Mouse (Mus musculus) thymus, adult 2 months (tissue): ENCODE measurements around the gene Lpcat3. TPM values are rescaled to one million over a fixed set of nuclear protein-coding genes. Genes with fewer than 3 reads are reported as not detected.

Experiments used
- DNase-seq: peaks from one replicate; pipeline ENCODE4 v3.0.0; 2021
- H3K27ac ChIP-seq: fragments of 200-500 bp; 2 replicates; pipeline ENCODE4 v1.5.1; 2012; ENCODE audit warnings: low read length, control low read depth; ENCODE audit not compliant: control insufficient read depth, insufficient read depth
- H3K27me3 ChIP-seq: fragments of 200-500 bp; 2 replicates; pipeline ENCODE4 v1.6.1; 2012; ENCODE audit warnings: mild to moderate bottlenecking, low read length, moderate library complexity, mixed read lengths; ENCODE audit not compliant: control insufficient read depth, insufficient read depth
- H3K36me3 ChIP-seq: fragments of 200-500 bp; 2 replicates; pipeline ENCODE4 v1.6.1; 2012; ENCODE audit warnings: mild to moderate bottlenecking, low read length, moderate library complexity; ENCODE audit not compliant: control insufficient read depth, insufficient read depth
- H3K4me1 ChIP-seq: fragments of 200-500 bp; replicated peaks from 2 replicates; pipeline ENCODE4 v1.6.1; 2012; ENCODE audit warnings: low read length; ENCODE audit not compliant: control insufficient read depth, insufficient read depth
- H3K4me3 ChIP-seq: fragments of 200-500 bp; 2 replicates; pipeline ENCODE4 v1.5.1; 2012; ENCODE audit warnings: mild to moderate bottlenecking, low read length, control low read depth, moderate library complexity; ENCODE audit not compliant: control insufficient read depth, insufficient read depth
- CTCF ChIP-seq: fragments of 200-500 bp; IDR thresholded peaks from 2 replicates; pipeline ENCODE4 v1.5.1; 2012; ENCODE audit warnings: mild to moderate bottlenecking, control low read depth, low read length, moderate library complexity, borderline replicate concordance; ENCODE audit not compliant: control insufficient read depth, poor library complexity, insufficient read depth; ENCODE audit errors: extremely low read depth
- POLR2A ChIP-seq: fragments of 200-500 bp; IDR thresholded peaks from 2 replicates; pipeline ENCODE4 v1.6.1; 2012; ENCODE audit warnings: mild to moderate bottlenecking, low read length, control low read depth, moderate library complexity; ENCODE audit not compliant: control insufficient read depth, poor library complexity, insufficient read depth; ENCODE audit errors: extremely low read depth
- WGBS: fragments of 180-500 bp; shearing (Covaris S2); methylation state at CpG from one replicate; pipeline ENCODE4 v1.1.7; 2018; 5-methylcytosine and 5-hydroxymethylcytosine counted together
- polyA plus RNA-seq: library from polyadenylated mRNA; depleted of rRNA; stranded (reverse); fragments of >200 nt; gene quantifications from 2 replicates; pipeline ENCODE4 v1.2.3, GENCODE M21; 2012

The Lpcat3 gene
- polyA plus RNA-seq, 1 experiment, result 184 TPM

GRCm38 (mm10) chr6:124688151-124688758 is 25.4 kb downstream of the Lpcat3 start:
- Histone ChIP-seq H3K36me3 (no peaks in the 10 kb centered on the region), H3K4me1 (peaks cover 9% of the 10 kb centered on the region), H3K4me3 (no peak overlapping the region), H3K27ac (peak overlapping the region; percentile 76), H3K27me3 (no peaks in the 10 kb centered on the region)
- no peak for TF ChIP-seq POLR2A
- TF ChIP-seq CTCF, result no peak
- no peak for DNase-seq
- WGBS, result 34% methylated on average over 8 of the region's 8 CpGs

- no peak for TF ChIP-seq CTCF
- TF ChIP-seq POLR2A, result no peak
- no peaks in the 10 kb centered on the region for H3K36me3 ChIP-seq
- no peak for DNase-seq
- H3K4me1 ChIP-seq, result peaks cover 17% of the 10 kb centered on the region
- H3K4me3 ChIP-seq, result no peak overlapping the region
- 96% methylated on average over 3 of the region's 3 CpGs for WGBS
- H3K27me3 ChIP-seq, result no peaks in the 10 kb centered on the region
- H3K27ac ChIP-seq, result no peak overlapping the region
Measured at GRCm38 (mm10) chr6:124689011-124689410, 26.2 kb downstream of the Lpcat3 start.

- TF ChIP-seq POLR2A (no peak), CTCF (no peak)
- H3K36me3 ChIP-seq, result no peaks in the 10 kb centered on the region
- no peaks in the 10 kb centered on the region for H3K27me3 ChIP-seq
- no peak for DNase-seq
- no peak overlapping the region for H3K4me3 ChIP-seq
- whole genome bisulfite sequencing, result 98% methylated on average over 3 of the region's 3 CpGs
- H3K27ac ChIP-seq, result no peak overlapping the region
- H3K4me1 ChIP-seq, result peaks cover 26% of the 10 kb centered on the region
Measured at GRCm38 (mm10) chr6:124690517-124690916, 27.7 kb downstream of the Lpcat3 start.

- Histone ChIP-seq H3K36me3 (peaks cover 4% of the 10 kb centered on the region; the same call in 1 of the 2 replicates), H3K4me1 (peaks cover 19% of the 10 kb centered on the region), H3K27me3 (no peaks in the 10 kb centered on the region), H3K4me3 (no peak overlapping the region), H3K27ac (peak overlapping the region; percentile 75)
- WGBS, result 74% methylated on average over 15 of the region's 15 CpGs
- no peak for DNase-seq
- TF ChIP-seq POLR2A (no peak), CTCF (no peak)
Measured at GRCm38 (mm10) chr6:124693243-124693981, 30.6 kb downstream of the Lpcat3 start.

- Histone ChIP-seq H3K27me3 (no peaks in the 10 kb centered on the region), H3K4me1 (peaks cover 19% of the 10 kb centered on the region), H3K36me3 (peaks cover 4% of the 10 kb centered on the region; the same call in 1 of the 2 replicates), H3K4me3 (no peak overlapping the region), H3K27ac (peak overlapping the region; percentile 75)
- WGBS, result 37% methylated on average over 15 of the region's 15 CpGs
- peak; percentile 57 for DNase-seq
- TF ChIP-seq CTCF (no peak), POLR2A (no peak)
Measured at GRCm38 (mm10) chr6:124694166-124694955, 31.5 kb downstream of the Lpcat3 start.

- Histone ChIP-seq H3K4me3 (no peak overlapping the region), H3K27me3 (no peaks in the 10 kb centered on the region), H3K27ac (no peak overlapping the region), H3K36me3 (peaks cover 4% of the 10 kb centered on the region; the same call in 1 of the 2 replicates), H3K4me1 (peaks cover 19% of the 10 kb centered on the region)
- TF ChIP-seq POLR2A, result no peak
- no peak for TF ChIP-seq CTCF
- WGBS, result 97% methylated on average over 7 of the region's 7 CpGs
- DNase-seq, result no peak
Measured at GRCm38 (mm10) chr6:124696441-124697150, 33.8 kb downstream of the Lpcat3 start.
